Mouse (Mus musculus) liver, embryonic 11.5 days (tissue): ENCODE measurements around the gene Btc. TPM values are rescaled to one million over a fixed set of nuclear protein-coding genes. Genes with fewer than 3 reads are reported as not detected.

Experiments
- ATAC-seq: fragments of 200-750 bp; cut with Nextera tagmentation; replicated peaks from 2 replicates; pipeline ENCODE4 v1.8.0; 2017; ENCODE audit warnings: moderate number of reproducible peaks, mild to moderate bottlenecking, moderate TSS enrichment, moderate library complexity; ENCODE audit not compliant: low FRiP score
- DNase-seq: peaks from one replicate; pipeline ENCODE4 v3.0.0-alpha.2; 2017; ENCODE audit warnings: low spot score
- H3K27ac ChIP-seq: fragments of 300-500 bp; sonication (generic); 2 replicates; pipeline ENCODE4 v1.5.1; 2014; ENCODE audit warnings: mild to moderate bottlenecking, low read depth, low read length, control low read depth
- H3K27me3 ChIP-seq: fragments of 300-500 bp; sonication (generic); replicated peaks from 2 replicates; pipeline ENCODE4 v1.6.1; 2014; ENCODE audit warnings: low read length, mixed read lengths; ENCODE audit not compliant: control insufficient read depth, insufficient read depth
- H3K36me3 ChIP-seq: fragments of 300-500 bp; sonication (generic); 2 replicates; pipeline ENCODE4 v1.6.1; 2014; ENCODE audit warnings: mild to moderate bottlenecking, low read length, moderate library complexity, mixed read lengths; ENCODE audit not compliant: control insufficient read depth, insufficient read depth
- H3K4me1 ChIP-seq: fragments of 300-500 bp; sonication (generic); replicated peaks from 2 replicates; pipeline ENCODE4 v1.6.1; 2014; ENCODE audit warnings: low read length, mixed read lengths; ENCODE audit not compliant: control insufficient read depth, insufficient read depth
- H3K4me2 ChIP-seq: fragments of 300-500 bp; sonication (generic); 2 replicates; pipeline ENCODE4 v1.6.1; 2014; ENCODE audit warnings: mild to moderate bottlenecking, control low read depth, moderate library complexity
- H3K4me3 ChIP-seq: fragments of 300-500 bp; sonication (generic); 2 replicates; pipeline ENCODE4 v1.5.1; 2014; ENCODE audit warnings: low read depth, low read length, control low read depth
- H3K9ac ChIP-seq: fragments of 300-500 bp; sonication (generic); 2 replicates; pipeline ENCODE4 v1.6.1; 2014; ENCODE audit warnings: low read depth, low read length, control low read depth
- H3K9me3 ChIP-seq: fragments of 300-500 bp; sonication (generic); 2 replicates; pipeline ENCODE4 v1.6.1; 2016; ENCODE audit warnings: low read length, inconsistent platforms, mixed read lengths; ENCODE audit not compliant: control insufficient read depth
- WGBS: fragments of 180-500 bp; shearing (Covaris S2); extraction: QIAGEN DNeasy Blood & Tissue Kit; methylation state at CpG from one replicate; pipeline ENCODE4 v1.1.7; 2014; 5-methylcytosine and 5-hydroxymethylcytosine counted together
- polyA plus RNA-seq: library from polyadenylated mRNA; unstranded; fragments of >200 nt; fragmentation: Nextera tagmentation; extraction: Ambion mirVana; gene quantifications from 2 replicates; pipeline ENCODE4 v1.2.1, GENCODE M21; 2014

Btc gene
- polyA plus RNA-seq, 1 experiment from 2014 or later, result 0.23 TPM

GRCm38 (mm10) chr5:91400493-91401096, 2.2 kb downstream of the Btc start:
- H3K27me3 ChIP-seq, result no peaks in the 10 kb centered on the region
- no peak overlapping the region for H3K4me3 ChIP-seq
- H3K4me1 ChIP-seq, result no peaks in the 10 kb centered on the region
- DNase-seq, result no peak
- H3K4me2 ChIP-seq, result no peak overlapping the region
- no peaks in the 10 kb centered on the region for H3K36me3 ChIP-seq
- ATAC-seq, result no peak
- H3K9me3 ChIP-seq, result no peaks in the 10 kb centered on the region
- WGBS, result 31% methylated on average over 2 of the region's 2 CpGs
- H3K27ac ChIP-seq, result no peak overlapping the region
- no peak overlapping the region for H3K9ac ChIP-seq

GRCm38 (mm10) chr5:91375467-91375866, 27.3 kb downstream of the Btc start:
- Histone ChIP-seq H3K4me2 (no peak overlapping the region), H3K27me3 (no peaks in the 10 kb centered on the region), H3K4me1 (no peaks in the 10 kb centered on the region), H3K9ac (no peak overlapping the region), H3K36me3 (no peaks in the 10 kb centered on the region), H3K27ac (no peak overlapping the region), H3K9me3 (no peaks in the 10 kb centered on the region), H3K4me3 (no peak overlapping the region)
- ATAC-seq, result no peak
- WGBS, result 64% methylated on average over 2 of the region's 2 CpGs
- DNase-seq, result no peak

- Histone ChIP-seq H3K9ac (no peak overlapping the region), H3K27me3 (no peaks in the 10 kb centered on the region), H3K27ac (no peak overlapping the region), H3K4me2 (no peak overlapping the region), H3K36me3 (no peaks in the 10 kb centered on the region), H3K4me1 (no peaks in the 10 kb centered on the region), H3K4me3 (no peak overlapping the region), H3K9me3 (no peaks in the 10 kb centered on the region)
- DNase-seq (no peak), ATAC-seq (no peak)
- WGBS, result 90% methylated on average over 13 of the region's 13 CpGs
Measured at GRCm38 (mm10) chr5:91368061-91368565, 34.7 kb downstream of the Btc start.

GRCm38 (mm10) chr5:91366925-91367324, 35.9 kb downstream of the Btc start:
- H3K4me3 ChIP-seq, result no peak overlapping the region
- no peaks in the 10 kb centered on the region for H3K9me3 ChIP-seq
- no peak overlapping the region for H3K27ac ChIP-seq
- H3K4me2 ChIP-seq, result no peak overlapping the region
- no peaks in the 10 kb centered on the region for H3K4me1 ChIP-seq
- no peak for DNase-seq
- WGBS, result 89% methylated on average over 10 of the region's 10 CpGs
- H3K36me3 ChIP-seq, result no peaks in the 10 kb centered on the region
- H3K27me3 ChIP-seq, result no peaks in the 10 kb centered on the region
- no peak for ATAC-seq
- no peak overlapping the region for H3K9ac ChIP-seq

- H3K4me2 ChIP-seq, result no peak overlapping the region
- H3K27ac ChIP-seq, result no peak overlapping the region
- ATAC-seq, result no peak
- no peaks in the 10 kb centered on the region for H3K9me3 ChIP-seq
- no peak overlapping the region for H3K4me3 ChIP-seq
- H3K27me3 ChIP-seq, result no peaks in the 10 kb centered on the region
- H3K4me1 ChIP-seq, result no peaks in the 10 kb centered on the region
- no peak overlapping the region for H3K9ac ChIP-seq
- no peaks in the 10 kb centered on the region for H3K36me3 ChIP-seq
- 88% methylated on average over 6 of the region's 6 CpGs for WGBS
- no peak for DNase-seq
Measured at GRCm38 (mm10) chr5:91363274-91363991, 39.4 kb downstream of the Btc start.

GRCm38 (mm10) chr5:91352645-91353044, 50.1 kb downstream of the Btc start:
- no peaks in the 10 kb centered on the region for H3K9me3 ChIP-seq
- H3K9ac ChIP-seq, result no peak overlapping the region
- H3K27me3 ChIP-seq, result no peaks in the 10 kb centered on the region
- H3K4me2 ChIP-seq, result no peak overlapping the region
- no peaks in the 10 kb centered on the region for H3K36me3 ChIP-seq
- H3K4me1 ChIP-seq, result no peaks in the 10 kb centered on the region
- no peak for DNase-seq
- no peak for ATAC-seq
- no peak overlapping the region for H3K4me3 ChIP-seq
- WGBS, result 71% methylated on average over 5 of the region's 5 CpGs
- no peak overlapping the region for H3K27ac ChIP-seq

- Histone ChIP-seq H3K4me1 (no peaks in the 10 kb centered on the region), H3K4me3 (no peak overlapping the region), H3K9ac (no peak overlapping the region), H3K27me3 (no peaks in the 10 kb centered on the region), H3K4me2 (no peak overlapping the region), H3K9me3 (no peaks in the 10 kb centered on the region), H3K36me3 (no peaks in the 10 kb centered on the region), H3K27ac (no peak overlapping the region)
- ATAC-seq (no peak), DNase-seq (no peak)
- 68% methylated on average over 5 of the region's 5 CpGs for WGBS
Measured at GRCm38 (mm10) chr5:91345681-91346080, 57.1 kb downstream of the Btc start.

- H3K27me3 ChIP-seq, result no peaks in the 10 kb centered on the region
- H3K4me3 ChIP-seq, result no peak overlapping the region
- DNase-seq (no peak), ATAC-seq (no peak)
- H3K4me2 ChIP-seq, result no peak overlapping the region
- H3K9ac ChIP-seq, result no peak overlapping the region
- no peaks in the 10 kb centered on the region for H3K9me3 ChIP-seq
- no peaks in the 10 kb centered on the region for H3K36me3 ChIP-seq
- no peak overlapping the region for H3K27ac ChIP-seq
- 63% methylated on average over 2 of the region's 2 CpGs for WGBS
- H3K4me1 ChIP-seq, result no peaks in the 10 kb centered on the region
Measured at GRCm38 (mm10) chr5:91345064-91345463, 57.7 kb downstream of the Btc start.
